Mouse (Mus musculus) hindbrain, postnatal 0 days (tissue): ENCODE results near the gene Arhgap15. TPM values are rescaled to one million over a fixed set of nuclear protein-coding genes. Genes with fewer than 3 reads are reported as not detected.
A peak's percentile ranks its signal among the peaks of the same experiment; 100 is the strongest.

ENCODE experiments used
- ATAC-seq: fragments of 200-750 bp; cut with Nextera tagmentation; 2 replicates; pipeline ENCODE4 v1.8.0; 2017; ENCODE audit warnings: mild to moderate bottlenecking, moderate TSS enrichment, moderate library complexity
- DNase-seq: peaks from one replicate; pipeline ENCODE4 v3.0.0-alpha.2; 2015; ENCODE audit warnings: low spot score
- H3K27ac ChIP-seq: fragments of 300-500 bp; sonication (generic); 2 replicates; pipeline ENCODE4 v1.5.1; 2014; ENCODE audit warnings: mild to moderate bottlenecking
- H3K27me3 ChIP-seq: fragments of 300-500 bp; sonication (generic); 2 replicates; pipeline ENCODE4 v1.6.1; 2014; ENCODE audit warnings: low read length, mixed read lengths; ENCODE audit not compliant: insufficient read depth
- H3K36me3 ChIP-seq: fragments of 300-500 bp; sonication (generic); 2 replicates; pipeline ENCODE4 v1.6.1; 2014; ENCODE audit warnings: low read length, mixed read lengths; ENCODE audit not compliant: insufficient read depth
- H3K4me1 ChIP-seq: fragments of 300-500 bp; sonication (generic); 2 replicates; pipeline ENCODE4 v1.6.1; 2014; ENCODE audit warnings: antibody characterized with exemption, low read length, mixed read lengths; ENCODE audit not compliant: insufficient read depth
- H3K4me2 ChIP-seq: fragments of 300-500 bp; sonication (generic); 2 replicates; pipeline ENCODE4 v1.6.1; 2014; ENCODE audit warnings: low read depth, mild to moderate bottlenecking, low read length, moderate library complexity, mixed read lengths
- H3K4me3 ChIP-seq: fragments of 300-500 bp; sonication (generic); 2 replicates; pipeline ENCODE4 v1.5.1; 2014; ENCODE audit warnings: low read length
- H3K9ac ChIP-seq: fragments of 300-500 bp; sonication (generic); replicated peaks from 2 replicates; pipeline ENCODE4 v1.6.1; 2014; ENCODE audit warnings: mild to moderate bottlenecking, low read length, moderate library complexity, mixed read lengths
- H3K9me3 ChIP-seq: fragments of 300-500 bp; sonication (generic); 2 replicates; pipeline ENCODE4 v1.6.1; 2016; ENCODE audit warnings: low read length, mixed read lengths
- CTCF ChIP-seq: IDR thresholded peaks from 2 replicates; pipeline ENCODE4 v1.5.1; 2016; ENCODE audit warnings: antibody characterized with exemption, control low read depth, low read depth
- WGBS: fragments of 180-500 bp; shearing (Covaris S2); extraction: QIAGEN DNeasy Blood & Tissue Kit; methylation state at CpG from one replicate; pipeline ENCODE4 v1.1.7; 2014; 5-methylcytosine and 5-hydroxymethylcytosine counted together
- polyA plus RNA-seq: library from polyadenylated mRNA; unstranded; fragments of >200 nt; fragmentation: Nextera tagmentation; extraction: Ambion mirVana; gene quantifications from 2 replicates; pipeline ENCODE4 v1.2.1, GENCODE M21; 2015
- total RNA-seq: library from RNA; depleted of rRNA; stranded (reverse); fragments of >200 nt; gene quantifications from 2 replicates; pipeline ENCODE4 v1.2.3, GENCODE M21; 2014

Arhgap15 gene
- total and polyA plus RNA-seq, 2 experiments from 2014 or later, result 2.0 to 4.0 TPM

- no peak overlapping the region for H3K27ac ChIP-seq
- no peaks in the 10 kb centered on the region for H3K27me3 ChIP-seq
- H3K4me1 ChIP-seq, result no peaks in the 10 kb centered on the region
- no peaks in the 10 kb centered on the region for H3K36me3 ChIP-seq
- DNase-seq, result no peak
- H3K4me2 ChIP-seq, result no peak overlapping the region
- H3K4me3 ChIP-seq, result no peak overlapping the region
- TF ChIP-seq CTCF, result no peak
- no peak overlapping the region for H3K9ac ChIP-seq
- 77% methylated on average over 1 of the region's 1 CpGs for WGBS
- H3K9me3 ChIP-seq, result no peaks in the 10 kb centered on the region
- ATAC-seq, result no peak
Observed at GRCm38 (mm10) chr2:44309556-44309955, 560.9 kb downstream of the Arhgap15 start.

- Histone ChIP-seq H3K27ac (no peak overlapping the region), H3K4me1 (no peaks in the 10 kb centered on the region), H3K36me3 (no peaks in the 10 kb centered on the region), H3K4me2 (no peak overlapping the region), H3K9ac (no peak overlapping the region), H3K27me3 (no peaks in the 10 kb centered on the region), H3K9me3 (no peaks in the 10 kb centered on the region), H3K4me3 (no peak overlapping the region)
- peak; percentile 9 for DNase-seq
- 66% methylated on average over 11 of the region's 11 CpGs for WGBS
- ATAC-seq, result 0 out of 2 replicates have a peak, but pooled peaks have one; percentile 49
- no peak for TF ChIP-seq CTCF
Observed at GRCm38 (mm10) chr2:44310095-44310748, 561.6 kb downstream of the Arhgap15 start.

GRCm38 (mm10) chr2:44311216-44311615 lies 562.6 kb downstream of the Arhgap15 start:
- no peak for TF ChIP-seq CTCF
- Histone ChIP-seq H3K4me3 (0 out of 2 replicates have a peak overlapping the region, but pooled peaks have one; percentile 10), H3K9me3 (no peaks in the 10 kb centered on the region), H3K36me3 (no peaks in the 10 kb centered on the region), H3K9ac (no peak overlapping the region), H3K4me2 (peak overlapping the region; percentile 51), H3K27me3 (no peaks in the 10 kb centered on the region), H3K27ac (no peak overlapping the region), H3K4me1 (no peaks in the 10 kb centered on the region)
- DNase-seq, result no peak
- 9% methylated on average over 10 of the region's 10 CpGs for WGBS
- ATAC-seq, result no peak

GRCm38 (mm10) chr2:44313573-44313972 lies 564.9 kb downstream of the Arhgap15 start:
- no peak overlapping the region for H3K27ac ChIP-seq
- H3K4me2 ChIP-seq, result no peak overlapping the region
- WGBS, result 82% methylated on average over 3 of the region's 3 CpGs
- H3K9ac ChIP-seq, result no peak overlapping the region
- no peaks in the 10 kb centered on the region for H3K36me3 ChIP-seq
- H3K27me3 ChIP-seq, result no peaks in the 10 kb centered on the region
- DNase-seq, result no peak
- no peak for TF ChIP-seq CTCF
- no peak for ATAC-seq
- no peak overlapping the region for H3K4me3 ChIP-seq
- no peaks in the 10 kb centered on the region for H3K9me3 ChIP-seq
- no peaks in the 10 kb centered on the region for H3K4me1 ChIP-seq

GRCm38 (mm10) chr2:44318436-44318835 lies 569.8 kb downstream of the Arhgap15 start:
- Histone ChIP-seq H3K9me3 (no peaks in the 10 kb centered on the region), H3K4me3 (no peak overlapping the region), H3K27ac (no peak overlapping the region), H3K4me2 (no peak overlapping the region), H3K36me3 (no peaks in the 10 kb centered on the region), H3K9ac (no peak overlapping the region), H3K4me1 (no peaks in the 10 kb centered on the region), H3K27me3 (no peaks in the 10 kb centered on the region)
- DNase-seq, result no peak
- no peak for TF ChIP-seq CTCF
- ATAC-seq, result no peak
- whole genome bisulfite sequencing, result 72% methylated on average over 6 of the region's 6 CpGs

- 94% methylated on average over 4 of the region's 4 CpGs for WGBS
- Histone ChIP-seq H3K9ac (no peak overlapping the region), H3K4me1 (no peaks in the 10 kb centered on the region), H3K36me3 (no peaks in the 10 kb centered on the region), H3K27ac (no peak overlapping the region), H3K27me3 (no peaks in the 10 kb centered on the region), H3K4me3 (no peak overlapping the region), H3K4me2 (no peak overlapping the region), H3K9me3 (no peaks in the 10 kb centered on the region)
- DNase-seq, result no peak
- no peak for ATAC-seq
- TF ChIP-seq CTCF, result no peak
Observed at GRCm38 (mm10) chr2:44319479-44319878, 570.9 kb downstream of the Arhgap15 start.

GRCm38 (mm10) chr2:44323813-44324212 lies 575.2 kb downstream of the Arhgap15 start:
- H3K27ac ChIP-seq, result no peak overlapping the region

More at GRCm38 (mm10) chr2:44323813-44324212, 575.2 kb downstream of the Arhgap15 start:
- no peak for TF ChIP-seq CTCF
- 98% methylated on average over 4 of the region's 4 CpGs for WGBS
- H3K9ac ChIP-seq, result no peak overlapping the region
- ATAC-seq, result no peak
- no peaks in the 10 kb centered on the region for H3K36me3 ChIP-seq
- DNase-seq, result no peak
- no peak overlapping the region for H3K4me2 ChIP-seq
- no peaks in the 10 kb centered on the region for H3K9me3 ChIP-seq
- H3K4me1 ChIP-seq, result no peaks in the 10 kb centered on the region
- no peak overlapping the region for H3K4me3 ChIP-seq
- H3K27me3 ChIP-seq, result no peaks in the 10 kb centered on the region
